Mouse (Mus musculus) limb, embryonic 14.5 days (tissue): ENCODE results near the gene Ccdc126. TPM values are rescaled to one million over a fixed set of nuclear protein-coding genes. Genes with fewer than 3 reads are reported as not detected.

Experiments
- ATAC-seq: fragments of 200-750 bp; cut with Nextera tagmentation; 2 replicates; pipeline ENCODE4 v1.8.0; 2017; ENCODE audit warnings: low read depth, moderate number of reproducible peaks, moderate TSS enrichment; ENCODE audit not compliant: low FRiP score
- DNase-seq: peaks from one replicate; pipeline ENCODE4 v3.0.0-alpha.2; 2015; ENCODE audit warnings: low spot score
- H3K27ac ChIP-seq: fragments of 300-500 bp; sonication (generic); replicated peaks from 2 replicates; pipeline ENCODE4 v1.5.1; 2014; ENCODE audit warnings: low read depth, mild to moderate bottlenecking, low read length, moderate library complexity, mixed read lengths
- H3K27me3 ChIP-seq: fragments of 300-500 bp; sonication (generic); 2 replicates; pipeline ENCODE4 v1.6.1; 2014; ENCODE audit warnings: low read length, mixed read lengths; ENCODE audit not compliant: control insufficient read depth, insufficient read depth
- H3K36me3 ChIP-seq: fragments of 300-500 bp; sonication (generic); 2 replicates; pipeline ENCODE4 v1.6.1; 2014; ENCODE audit warnings: mild to moderate bottlenecking, low read length, moderate library complexity, mixed read lengths; ENCODE audit not compliant: control insufficient read depth, insufficient read depth
- H3K4me1 ChIP-seq: fragments of 300-500 bp; sonication (generic); 2 replicates; pipeline ENCODE4 v1.6.1; 2014; ENCODE audit warnings: antibody characterized with exemption, low read length, mixed read lengths; ENCODE audit not compliant: control insufficient read depth, insufficient read depth
- H3K4me2 ChIP-seq: fragments of 300-500 bp; sonication (generic); replicated peaks from 2 replicates; pipeline ENCODE4 v1.6.1; 2014; ENCODE audit warnings: low read depth, mild to moderate bottlenecking, low read length, moderate library complexity; ENCODE audit not compliant: severe bottlenecking
- H3K4me3 ChIP-seq: fragments of 300-500 bp; sonication (generic); replicated peaks from 2 replicates; pipeline ENCODE4 v1.5.1; 2014; ENCODE audit warnings: low read length
- H3K9ac ChIP-seq: fragments of 300-500 bp; sonication (generic); 2 replicates; pipeline ENCODE4 v1.6.1; 2014; ENCODE audit warnings: mild to moderate bottlenecking, low read depth, low read length, moderate library complexity; ENCODE audit not compliant: severe bottlenecking
- H3K9me3 ChIP-seq: fragments of 300-500 bp; sonication (generic); 2 replicates; pipeline ENCODE4 v1.6.1; 2016; ENCODE audit warnings: low read length; ENCODE audit not compliant: control insufficient read depth
- POLR2A ChIP-seq: fragments of 200-500 bp; IDR thresholded peaks from 2 replicates; pipeline ENCODE4 v1.8.0; 2012; ENCODE audit warnings: inconsistent platforms, mild to moderate bottlenecking, moderate library complexity, borderline replicate concordance; ENCODE audit not compliant: insufficient read depth, insufficient read length; ENCODE audit errors: extremely low read depth
- WGBS: fragments of 180-500 bp; shearing (Covaris S2); extraction: QIAGEN DNeasy Blood & Tissue Kit; methylation state at CpG from one replicate; pipeline ENCODE4 v1.1.7; 2014; 5-methylcytosine and 5-hydroxymethylcytosine counted together
- polyA plus RNA-seq, 2 experiments: library from polyadenylated mRNA; depleted of rRNA in 1 of 2; stranded (reverse) in 1 of 2; unstranded in 1 of 2; fragments of >200 nt; fragmentation: Nextera tagmentation in 1 of 2; extraction: Ambion mirVana in 1 of 2; gene quantifications; 2 replicates each; pipeline versions ENCODE4 v1.2.1 to v1.2.3; 2012 to 2014

The Ccdc126 gene
- polyA plus RNA-seq, 2 experiments = 5.6 to 11.2 TPM

DNA sequence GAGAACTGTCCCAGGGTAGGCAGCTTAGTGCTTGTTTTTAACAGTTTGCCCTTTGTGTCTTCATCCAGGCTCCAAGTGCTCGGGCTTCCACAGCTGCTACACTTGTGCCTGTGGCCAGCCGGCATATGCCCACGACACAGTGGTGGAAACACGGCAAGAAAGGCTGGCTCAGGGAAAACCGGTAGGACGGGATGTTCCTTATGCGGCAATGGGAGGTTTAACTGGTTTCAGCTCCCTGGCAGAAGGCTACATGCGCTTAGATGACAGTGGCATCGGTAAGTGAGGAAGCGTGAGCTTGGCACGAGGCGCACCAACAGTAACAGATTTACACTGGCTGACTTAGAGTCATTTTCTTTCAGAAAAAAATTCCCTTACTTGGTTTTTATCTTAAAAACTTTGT, 59.3 kb downstream of the Ccdc126 start:
- Histone ChIP-seq H3K4me2 (no peak overlapping the region), H3K4me1 (no peaks in the 10 kb centered on the region), H3K9ac (no peak overlapping the region), H3K4me3 (no peak overlapping the region), H3K9me3 (no peaks in the 10 kb centered on the region), H3K27ac (no peak overlapping the region), H3K27me3 (no peaks in the 10 kb centered on the region), H3K36me3 (peaks cover 6% of the 10 kb centered on the region; the same call in 1 of the 2 replicates)
- TF ChIP-seq POLR2A = no peak
- ATAC-seq = no peak
- peak; percentile 6 for DNase-seq
- 65% methylated on average over 12 of the region's 12 CpGs for WGBS

Other genes with a start within 250 kb of the Ccdc126 start
- 21.9 and 27.4 TPM in 2 replicates for gene Malsu1, start 245.5 kb upstream of the Ccdc126 start, polyA plus RNA-seq (2012; rRNA removed)
- 72.1 and 72.9 TPM in 2 replicates for gene Malsu1, start 245.5 kb upstream of the Ccdc126 start, polyA plus RNA-seq (2014; fragmentation: Nextera tagmentation; extraction: Ambion mirVana)
- 28.4 and 34.6 TPM in 2 replicates for gene Igf2bp3, start 104.3 kb upstream of the Ccdc126 start, polyA plus RNA-seq (2012; rRNA removed)
- 60.8 and 71.0 TPM in 2 replicates for gene Igf2bp3, start 104.3 kb upstream of the Ccdc126 start, polyA plus RNA-seq (2014; fragmentation: Nextera tagmentation; extraction: Ambion mirVana)
- 190 and 210 TPM in 2 replicates for gene Tra2a, start 55.2 kb upstream of the Ccdc126 start, polyA plus RNA-seq (2012; rRNA removed)
- 43.3 and 50.9 TPM in 2 replicates for gene Tra2a, start 55.2 kb upstream of the Ccdc126 start, polyA plus RNA-seq (2014; fragmentation: Nextera tagmentation; extraction: Ambion mirVana)
- 15.2 and 15.7 TPM in 2 replicates for gene Fam221a, start 48.5 kb downstream of the Ccdc126 start, polyA plus RNA-seq (2012; rRNA removed)
- 6.9 and 10.2 TPM in 2 replicates for gene Fam221a, start 48.5 kb downstream of the Ccdc126 start, polyA plus RNA-seq (2014; fragmentation: Nextera tagmentation; extraction: Ambion mirVana)
- gene Stk31, start 76.3 kb downstream of the Ccdc126 start, polyA plus RNA-seq (2012; rRNA removed) = 0.04 and 0.08 TPM in 2 replicates
- not detected in 2 replicates for gene Stk31, start 76.3 kb downstream of the Ccdc126 start, polyA plus RNA-seq (2014; fragmentation: Nextera tagmentation; extraction: Ambion mirVana)